Mouse (Mus musculus) bone marrow macrophage, adult 2 months (primary cell): ENCODE results near the gene Fblim1. TPM values are rescaled to one million over a fixed set of nuclear protein-coding genes. Genes with fewer than 3 reads are reported as not detected.

Source experiments
- H3K27ac ChIP-seq: 2 replicates; pipeline ENCODE4 v1.5.1; 2012; ENCODE audit warnings: low read depth, low read length; ENCODE audit not compliant: insufficient read depth
- H3K4me1 ChIP-seq: 2 replicates; pipeline ENCODE4 v1.6.1; 2012; ENCODE audit warnings: low read length; ENCODE audit not compliant: control insufficient read depth, insufficient read depth
- H3K4me3 ChIP-seq: 2 replicates; pipeline ENCODE4 v1.5.1; 2012; ENCODE audit warnings: mild to moderate bottlenecking, low read length, moderate library complexity; ENCODE audit not compliant: insufficient read depth
- CTCF ChIP-seq: IDR thresholded peaks from 2 replicates; pipeline ENCODE4 v1.5.1; 2012; ENCODE audit warnings: low read depth, mild to moderate bottlenecking, low read length, moderate library complexity
- POLR2A ChIP-seq: IDR thresholded peaks from 2 replicates; pipeline ENCODE4 v1.6.1; 2012; ENCODE audit warnings: mild to moderate bottlenecking, low read depth, low read length, borderline replicate concordance
- polyA plus RNA-seq: library from polyadenylated mRNA; stranded (reverse); fragments of >200 nt; gene quantifications from 2 replicates; pipeline ENCODE4 v1.2.4, GENCODE M21; 2012; ENCODE audit not compliant: missing spikeins, insufficient read depth, insufficient read length

Fblim1 gene
- polyA plus RNA-seq, 1 experiment = 65.0 TPM

- Histone ChIP-seq H3K4me1 (peaks cover 26% of the 10 kb centered on the region), H3K27ac (peak overlapping the region; percentile 89), H3K4me3 (peak overlapping the region; percentile 71)
- no peak for TF ChIP-seq POLR2A
Measured at GRCm38 (mm10) chr4:141545071-141545742, 60.7 kb downstream of the Fblim1 start.

GRCm38 (mm10) chr4:141544536-141544935 is 61.4 kb downstream of the Fblim1 start:
- H3K4me1 ChIP-seq = peaks cover 27% of the 10 kb centered on the region
- no peak overlapping the region for H3K4me3 ChIP-seq
- TF ChIP-seq CTCF (no peak), POLR2A (no peak)
- H3K27ac ChIP-seq = no peak overlapping the region

GRCm38 (mm10) chr4:141543593-141543992 is 62.3 kb downstream of the Fblim1 start:
- H3K4me3 ChIP-seq = no peak overlapping the region
- H3K4me1 ChIP-seq = peaks cover 19% of the 10 kb centered on the region
- no peak for TF ChIP-seq POLR2A
- no peak for TF ChIP-seq CTCF
- no peak overlapping the region for H3K27ac ChIP-seq

- H3K4me1 ChIP-seq = peaks cover 17% of the 10 kb centered on the region
- TF ChIP-seq CTCF = no peak
- no peak for TF ChIP-seq POLR2A
- no peak overlapping the region for H3K27ac ChIP-seq
- no peak overlapping the region for H3K4me3 ChIP-seq
Measured at GRCm38 (mm10) chr4:141541851-141542250, 64.0 kb downstream of the Fblim1 start.

- peak overlapping the region; percentile 28 for H3K4me3 ChIP-seq
- TF ChIP-seq CTCF (no peak), POLR2A (no peak)
- peaks cover 17% of the 10 kb centered on the region for H3K4me1 ChIP-seq
- peak overlapping the region; percentile 85 for H3K27ac ChIP-seq
Measured at GRCm38 (mm10) chr4:141540844-141541243, 65.1 kb downstream of the Fblim1 start.

GRCm38 (mm10) chr4:141539213-141539767 is 66.6 kb downstream of the Fblim1 start:
- no peak for TF ChIP-seq POLR2A
- no peak for TF ChIP-seq CTCF
- H3K4me3 ChIP-seq = peak overlapping the region; percentile 54
- H3K4me1 ChIP-seq = peaks cover 22% of the 10 kb centered on the region
- H3K27ac ChIP-seq = peak overlapping the region; percentile 95

- Histone ChIP-seq H3K4me3 (peak within 1 kb of the TSS; percentile 73), H3K27ac (peak within 1 kb of the TSS; percentile 95), H3K4me1 (peaks cover 23% of the 10 kb centered on the region)
- TF ChIP-seq POLR2A (no peak), CTCF (no peak)
Measured at GRCm38 (mm10) chr4:141538408-141539212, 67.3 kb downstream of the Fblim1 start, which contains the start of gene Spen. TSS of gene Spen (minus strand) at chr4:141538597.

GRCm38 (mm10) chr4:141537706-141538407 is 68.0 kb downstream of the Fblim1 start:
- Histone ChIP-seq H3K4me3 (peak overlapping the region; percentile 73), H3K27ac (peak overlapping the region; percentile 83), H3K4me1 (peaks cover 28% of the 10 kb centered on the region)
- no peak for TF ChIP-seq CTCF
- TF ChIP-seq POLR2A = no peak

GRCm38 (mm10) chr4:141537226-141537610 is 68.7 kb downstream of the Fblim1 start:
- Histone ChIP-seq H3K27ac (peak overlapping the region; percentile 32), H3K4me3 (peak overlapping the region; percentile 73), H3K4me1 (peaks cover 28% of the 10 kb centered on the region)
- no peak for TF ChIP-seq POLR2A
- TF ChIP-seq CTCF = no peak
